Mouse (Mus musculus): ENCODE measurements around the gene Prcd. TPM values are rescaled to one million over a fixed set of nuclear protein-coding genes. Genes with fewer than 3 reads are reported as not detected.
"Not testable (repeated sequence)": the region's sequence is repeated elsewhere in the genome, so short reads cannot be mapped to it uniquely, and the experiment has no call there.

Prcd gene
- polyA plus RNA-seq, 1 experiment from 2014 or later = 3.2 TPM

DNA sequence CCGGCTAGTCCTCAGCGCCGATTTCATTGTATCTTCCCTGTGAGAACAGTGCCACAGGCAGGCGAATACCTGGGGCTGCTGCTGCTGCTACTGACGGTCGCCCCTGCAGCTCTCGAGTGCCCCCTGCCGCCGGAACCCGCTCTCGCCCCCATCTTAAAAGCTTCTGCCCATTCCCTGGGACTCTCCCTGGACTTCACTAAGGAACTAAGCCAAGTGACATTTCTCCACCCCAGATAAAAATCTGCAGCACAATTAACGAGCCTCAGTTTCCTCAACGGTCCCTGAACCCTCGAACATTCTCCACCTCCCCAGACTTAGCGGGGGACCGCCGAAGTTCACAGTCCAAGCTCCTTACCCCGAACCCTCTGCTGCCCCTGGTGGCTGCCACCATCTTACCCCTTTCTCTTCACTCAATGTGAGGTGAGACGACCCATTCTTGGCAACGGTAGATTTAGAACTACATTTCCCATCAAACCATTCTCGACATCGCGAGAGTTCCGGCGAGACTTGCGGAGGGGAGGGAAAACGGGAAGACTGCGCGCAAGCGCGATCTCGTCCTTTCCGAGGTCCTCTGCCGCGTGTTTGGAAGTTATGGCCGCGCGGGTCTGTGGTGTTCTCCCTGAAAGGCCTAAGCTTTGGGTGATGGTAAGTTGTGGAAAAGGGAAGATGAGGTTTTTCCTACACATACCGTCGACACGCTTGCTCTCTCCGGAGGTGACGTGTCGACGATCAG lies 17.9 kb downstream of the Prcd start:
- Histone ChIP-seq H3K27ac (ENCODE audit: low read length) (peak overlapping the region; percentile 65), H3K9me3 (ENCODE audit: control insufficient read depth, low read length) (no peaks in the 10 kb centered on the region), H3K4me2 (ENCODE audit: low read length) (peak overlapping the region; percentile 91), H3K4me3 (replicated peaks; ENCODE audit: low read length) (peak overlapping the region; percentile 86), H3K36me3 (ENCODE audit: control insufficient read depth, insufficient read depth) (peaks cover 23% of the 10 kb centered on the region), H3K9ac (replicated peaks; ENCODE audit: low read depth, low read length) (peak overlapping the region; percentile 88), H3K4me1 (replicated peaks; ENCODE audit: control insufficient read depth, insufficient read depth, low read length) (peaks cover 32% of the 10 kb centered on the region), H3K27me3 (replicated peaks; ENCODE audit: control insufficient read depth, insufficient read depth, low read length) (no peaks in the 10 kb centered on the region)
- WGBS = 1% methylated on average over 45 of the region's 45 CpGs
- ATAC-seq = peak; percentile 92

DNA sequence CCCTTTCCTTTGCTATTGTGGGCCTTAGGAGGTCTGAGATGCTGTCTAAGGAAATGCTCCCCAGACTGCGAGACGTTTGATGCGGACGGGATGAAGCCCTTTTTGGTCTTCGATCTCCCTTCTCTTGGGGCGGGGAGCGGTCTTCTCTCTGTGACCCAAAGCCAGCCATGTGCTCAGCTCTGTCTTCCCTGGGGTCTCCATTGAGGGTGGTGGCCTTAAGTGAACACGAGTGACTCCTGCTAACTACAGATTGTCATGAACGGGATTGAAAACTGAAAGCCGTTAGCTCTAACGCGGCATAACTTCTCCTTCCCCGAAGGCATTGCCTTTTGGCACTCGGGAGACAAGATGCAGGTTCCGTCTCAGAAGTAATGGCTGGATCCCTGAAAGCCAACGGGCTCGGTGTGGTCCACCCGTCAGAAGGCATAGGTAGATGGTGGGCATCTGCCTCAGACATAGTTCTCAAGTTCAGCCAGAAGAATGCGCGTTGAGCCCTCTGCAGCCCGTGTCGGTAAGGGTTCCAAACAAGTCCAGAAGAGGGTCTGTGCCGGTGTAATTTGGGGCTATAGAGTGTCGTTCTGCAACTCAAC lies 18.6 kb downstream of the Prcd start:
- Histone ChIP-seq H3K27me3 (replicated peaks; ENCODE audit: control insufficient read depth, insufficient read depth, low read length) (no peaks in the 10 kb centered on the region), H3K36me3 (ENCODE audit: control insufficient read depth, insufficient read depth) (peaks cover 26% of the 10 kb centered on the region), H3K27ac (ENCODE audit: low read length) (peak overlapping the region; percentile 65), H3K4me1 (replicated peaks; ENCODE audit: control insufficient read depth, insufficient read depth, low read length) (peaks cover 32% of the 10 kb centered on the region), H3K9ac (replicated peaks; ENCODE audit: low read depth, low read length) (peak overlapping the region; percentile 88), H3K9me3 (ENCODE audit: control insufficient read depth, low read length) (no peaks in the 10 kb centered on the region), H3K4me3 (replicated peaks; ENCODE audit: low read length) (peak overlapping the region; percentile 86), H3K4me2 (ENCODE audit: low read length) (peak overlapping the region; percentile 91)
- under 1% methylated on average over 24 of the region's 24 CpGs for WGBS
- ATAC-seq = no peak

- H3K9me3 ChIP-seq (ENCODE audit: control insufficient read depth, low read length) = no peaks in the 10 kb centered on the region
These were observed 19.3 kb downstream of the Prcd start for GRCm38 (mm10) chr11:116672595-116672994.

GRCm38 (mm10) chr11:116673410-116673809 lies 20.1 kb downstream of the Prcd start:
- peaks cover 32% of the 10 kb centered on the region for H3K4me1 ChIP-seq (replicated peaks; ENCODE audit: control insufficient read depth, insufficient read depth, low read length)
- no peak overlapping the region for H3K4me2 ChIP-seq (ENCODE audit: low read length)
- H3K36me3 ChIP-seq (ENCODE audit: control insufficient read depth, insufficient read depth) = peaks cover 26% of the 10 kb centered on the region
- no peaks in the 10 kb centered on the region for H3K9me3 ChIP-seq (ENCODE audit: control insufficient read depth, low read length)
- ATAC-seq = no peak
- WGBS = 91% methylated on average over 2 of the region's 2 CpGs
- H3K27ac ChIP-seq (ENCODE audit: low read length) = no peak overlapping the region
- H3K27me3 ChIP-seq (replicated peaks; ENCODE audit: control insufficient read depth, insufficient read depth, low read length) = no peaks in the 10 kb centered on the region
- H3K9ac ChIP-seq (replicated peaks; ENCODE audit: low read depth, low read length) = no peak overlapping the region
- H3K4me3 ChIP-seq (replicated peaks; ENCODE audit: low read length) = no peak overlapping the region

More at GRCm38 (mm10) chr11:116672595-116672994, 19.3 kb downstream of the Prcd start:
- peak overlapping the region; percentile 88 for H3K9ac ChIP-seq (replicated peaks; ENCODE audit: low read depth, low read length)
- 17% methylated on average over 7 of the region's 7 CpGs for WGBS
- H3K27me3 ChIP-seq (replicated peaks; ENCODE audit: control insufficient read depth, insufficient read depth, low read length) = no peaks in the 10 kb centered on the region
- H3K4me2 ChIP-seq (ENCODE audit: low read length) = peak overlapping the region; percentile 91
- peaks cover 32% of the 10 kb centered on the region for H3K4me1 ChIP-seq (replicated peaks; ENCODE audit: control insufficient read depth, insufficient read depth, low read length)
- ATAC-seq = no peak
- H3K4me3 ChIP-seq (replicated peaks; ENCODE audit: low read length) = peak overlapping the region; percentile 86
- H3K27ac ChIP-seq (ENCODE audit: low read length) = no peak overlapping the region
- peaks cover 26% of the 10 kb centered on the region for H3K36me3 ChIP-seq (ENCODE audit: control insufficient read depth, insufficient read depth)

DNA sequence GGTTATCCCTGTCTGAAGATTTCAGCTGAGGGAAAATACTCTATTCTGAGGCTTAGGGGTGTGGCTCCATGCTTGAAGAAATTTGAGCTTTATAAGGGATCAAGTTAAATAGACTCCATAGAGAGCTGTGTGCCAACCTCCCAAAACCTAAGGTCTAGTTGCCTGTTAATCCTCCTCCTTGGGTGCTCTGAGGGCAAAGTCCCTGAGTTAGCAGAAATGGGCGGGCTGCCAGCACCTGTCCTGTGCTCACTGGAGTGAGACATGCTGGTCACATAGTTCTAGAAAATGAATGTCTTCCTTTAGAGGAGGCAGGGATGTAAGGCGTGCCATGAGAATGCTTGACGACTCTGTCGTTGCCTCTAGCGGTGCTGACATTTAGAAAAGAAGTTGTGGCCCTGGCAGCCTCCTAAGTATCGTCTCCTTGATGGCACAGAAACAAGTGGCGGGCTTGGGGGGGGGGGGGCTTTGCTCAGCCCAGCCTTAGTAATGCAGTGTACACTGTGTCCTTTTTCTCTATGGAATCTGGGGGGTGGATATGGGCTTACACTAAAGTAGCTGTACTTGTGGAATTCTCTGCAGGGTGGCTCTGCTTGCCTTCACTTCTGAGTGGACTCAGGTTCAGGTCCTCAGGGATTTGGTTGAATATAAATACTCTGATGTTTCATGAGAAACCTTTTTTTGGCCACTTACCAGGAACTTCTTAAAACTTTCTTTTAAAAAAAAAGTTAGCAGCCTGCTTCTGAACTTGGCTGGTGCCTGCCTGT lies 21.5 kb downstream of the Prcd start:
- H3K4me1 ChIP-seq (replicated peaks; ENCODE audit: control insufficient read depth, insufficient read depth, low read length) = peaks cover 30% of the 10 kb centered on the region
- no peak for ATAC-seq
- no peaks in the 10 kb centered on the region for H3K9me3 ChIP-seq (ENCODE audit: control insufficient read depth, low read length)
- H3K4me3 ChIP-seq (replicated peaks; ENCODE audit: low read length) = no peak overlapping the region
- no peaks in the 10 kb centered on the region for H3K27me3 ChIP-seq (replicated peaks; ENCODE audit: control insufficient read depth, insufficient read depth, low read length)
- H3K9ac ChIP-seq (replicated peaks; ENCODE audit: low read depth, low read length) = no peak overlapping the region
- H3K27ac ChIP-seq (ENCODE audit: low read length) = no peak overlapping the region
- H3K36me3 ChIP-seq (ENCODE audit: control insufficient read depth, insufficient read depth) = peaks cover 26% of the 10 kb centered on the region
- WGBS = 66% methylated on average over 7 of the region's 7 CpGs
- H3K4me2 ChIP-seq (ENCODE audit: low read length) = no peak overlapping the region

DNA sequence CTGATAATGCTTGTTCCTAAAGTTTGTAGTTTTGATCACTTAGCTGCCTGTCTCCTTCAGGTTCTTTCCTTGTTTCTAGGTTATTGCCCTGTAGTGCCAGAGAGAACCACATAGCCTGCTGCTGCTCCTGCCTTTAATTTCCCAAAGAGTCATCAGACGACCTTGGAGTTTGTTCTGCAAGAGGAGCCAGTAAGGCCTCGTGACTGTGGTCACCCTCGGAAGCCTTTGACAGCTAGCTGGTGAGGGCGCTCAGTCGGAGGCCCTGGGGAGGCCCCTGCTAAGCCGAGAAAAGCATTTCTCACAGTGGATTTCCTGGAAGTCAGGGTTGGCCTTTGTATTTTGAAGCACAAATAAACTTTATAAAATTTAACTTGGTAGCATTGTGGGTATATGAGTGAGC lies 22.1 kb downstream of the Prcd start:
- WGBS = 81% methylated on average over 6 of the region's 6 CpGs
- peaks cover 26% of the 10 kb centered on the region for H3K36me3 ChIP-seq (ENCODE audit: control insufficient read depth, insufficient read depth)

GRCm38 (mm10) chr11:116676175-116676976 lies 23.0 kb downstream of the Prcd start:
- Histone ChIP-seq H3K36me3 (ENCODE audit: control insufficient read depth, insufficient read depth) (peaks cover 26% of the 10 kb centered on the region), H3K27me3 (replicated peaks; ENCODE audit: control insufficient read depth, insufficient read depth, low read length) (no peaks in the 10 kb centered on the region), H3K9ac (replicated peaks; ENCODE audit: low read depth, low read length) (no peak overlapping the region), H3K4me1 (replicated peaks; ENCODE audit: control insufficient read depth, insufficient read depth, low read length) (peaks cover 20% of the 10 kb centered on the region), H3K27ac (ENCODE audit: low read length) (no peak overlapping the region), H3K4me2 (ENCODE audit: low read length) (no peak overlapping the region), H3K9me3 (ENCODE audit: control insufficient read depth, low read length) (no peaks in the 10 kb centered on the region), H3K4me3 (replicated peaks; ENCODE audit: low read length) (no peak overlapping the region)
- WGBS = 89% methylated on average over 14 of the region's 14 CpGs
- no peak for ATAC-seq

More for the DNA sequence above, 22.1 kb downstream of the Prcd start:
- not testable (repeated sequence) for H3K9ac ChIP-seq (replicated peaks; ENCODE audit: low read depth, low read length); H3K27ac ChIP-seq (ENCODE audit: low read length); H3K9me3 ChIP-seq (ENCODE audit: control insufficient read depth, low read length); H3K4me3 ChIP-seq (replicated peaks; ENCODE audit: low read length); H3K4me2 ChIP-seq (ENCODE audit: low read length); ATAC-seq; H3K27me3 ChIP-seq (replicated peaks; ENCODE audit: control insufficient read depth, insufficient read depth, low read length)
- peaks cover 27% of the 10 kb centered on the region for H3K4me1 ChIP-seq (replicated peaks; ENCODE audit: control insufficient read depth, insufficient read depth, low read length)

GRCm38 (mm10) chr11:116677711-116678441 lies 24.5 kb downstream of the Prcd start:
- H3K4me3 ChIP-seq (replicated peaks; ENCODE audit: low read length) = no peak overlapping the region
- no peak overlapping the region for H3K9ac ChIP-seq (replicated peaks; ENCODE audit: low read depth, low read length)
- H3K27ac ChIP-seq (ENCODE audit: low read length) = no peak overlapping the region
- no peaks in the 10 kb centered on the region for H3K27me3 ChIP-seq (replicated peaks; ENCODE audit: control insufficient read depth, insufficient read depth, low read length)
- peaks cover 26% of the 10 kb centered on the region for H3K36me3 ChIP-seq (ENCODE audit: control insufficient read depth, insufficient read depth)
- 88% methylated on average over 8 of the region's 8 CpGs for WGBS
- ATAC-seq = no peak
- no peaks in the 10 kb centered on the region for H3K9me3 ChIP-seq (ENCODE audit: control insufficient read depth, low read length)
- peaks cover 14% of the 10 kb centered on the region for H3K4me1 ChIP-seq (replicated peaks; ENCODE audit: control insufficient read depth, insufficient read depth, low read length)
- no peak overlapping the region for H3K4me2 ChIP-seq (ENCODE audit: low read length)
